Mouse (Mus musculus) gastrocnemius, postnatal 25 days (tissue): ENCODE data around the gene Gm10203. TPM values are rescaled to one million over a fixed set of nuclear protein-coding genes. Genes with fewer than 3 reads are reported as not detected.
"Not testable (repeated sequence)": the region's sequence is repeated elsewhere in the genome, so short reads cannot be mapped to it uniquely, and the experiment has no call there.

Experiments
- DNase-seq: peaks from one replicate; pipeline ENCODE4 v3.0.0; 2022
- long read RNA-seq, 2 experiments: library from polyadenylated mRNA; stranded (forward); transcript quantifications; one replicate each; pipeline ENCODE4 v2.0.0; 2021
- total RNA-seq, 2 experiments: library from RNA; stranded (reverse); gene quantifications; 1 replicate in 1 of 2; 2 replicates in 1 of 2; pipeline ENCODE4 v1.2.3; 2021

Gene Gm10203
- not detected for total RNA-seq
- long read RNA-seq, experiment 1: 0 reads
- long read RNA-seq, experiment 2: 0 reads

DNA sequence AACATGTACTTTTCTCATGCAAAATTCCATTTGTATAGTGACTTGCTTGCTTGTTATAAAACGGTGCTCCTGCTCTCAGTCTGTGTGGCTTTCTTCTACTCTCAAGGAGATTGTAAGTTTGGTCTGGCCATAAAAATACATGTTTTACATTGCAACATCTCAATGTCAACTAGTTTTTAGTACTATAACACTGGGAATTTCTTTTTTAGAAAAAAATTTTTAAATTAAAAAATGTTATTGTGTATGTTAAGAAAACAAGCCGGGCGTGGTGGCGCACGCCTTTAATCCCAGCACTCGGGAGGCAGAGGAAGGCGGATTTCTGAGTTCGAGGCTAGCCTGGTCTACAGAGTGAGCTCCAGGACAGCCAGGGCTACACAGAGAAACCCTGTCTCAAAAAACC is at the start of gene Gm10203:
Gene Gm10203, plus strand, starts transcription at position 301 of the 400 bp plus-strand sequence.
- DNase-seq: not testable (repeated sequence)

DNA sequence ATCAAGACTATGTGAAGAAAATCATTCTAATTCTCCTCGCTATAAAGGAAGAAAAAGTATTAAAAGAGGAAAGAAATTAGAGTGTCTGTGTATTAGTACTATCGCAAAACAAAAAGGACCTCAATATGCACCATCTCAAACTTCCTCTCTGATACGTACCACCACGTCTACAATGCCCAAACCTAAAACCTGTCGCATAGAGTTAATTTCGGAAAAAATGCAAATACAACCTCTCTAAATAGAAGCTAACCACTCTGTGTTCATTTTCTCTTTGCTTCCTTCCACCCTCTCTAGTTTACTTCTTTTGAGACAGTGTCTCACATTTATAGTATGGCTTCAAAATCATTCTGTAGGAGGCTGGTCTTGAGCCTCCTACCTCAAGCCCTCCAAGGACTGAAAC is 37.6 kb upstream of the Gm10203 start:
- no peak for DNase-seq

DNA sequence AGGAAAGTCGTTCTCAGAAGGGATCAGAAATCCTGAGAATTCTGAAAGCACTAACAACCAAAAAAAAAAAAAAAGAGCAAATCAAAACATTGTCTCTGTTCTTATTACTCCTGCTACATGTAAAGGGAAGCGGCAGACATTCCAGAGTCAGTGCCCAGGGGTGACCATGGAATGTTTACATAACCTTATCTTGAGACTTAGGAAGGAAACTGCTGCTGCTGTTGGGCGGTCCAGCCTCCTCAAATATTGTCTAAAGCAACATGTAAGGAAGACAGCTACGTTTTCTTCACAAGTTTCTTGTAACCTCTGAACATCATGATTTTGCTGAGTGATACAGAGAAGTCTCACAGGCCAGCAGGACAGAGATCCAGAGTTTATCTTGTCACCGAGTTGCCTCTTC is 36.5 kb upstream of the Gm10203 start:
- DNase-seq: no peak

DNA sequence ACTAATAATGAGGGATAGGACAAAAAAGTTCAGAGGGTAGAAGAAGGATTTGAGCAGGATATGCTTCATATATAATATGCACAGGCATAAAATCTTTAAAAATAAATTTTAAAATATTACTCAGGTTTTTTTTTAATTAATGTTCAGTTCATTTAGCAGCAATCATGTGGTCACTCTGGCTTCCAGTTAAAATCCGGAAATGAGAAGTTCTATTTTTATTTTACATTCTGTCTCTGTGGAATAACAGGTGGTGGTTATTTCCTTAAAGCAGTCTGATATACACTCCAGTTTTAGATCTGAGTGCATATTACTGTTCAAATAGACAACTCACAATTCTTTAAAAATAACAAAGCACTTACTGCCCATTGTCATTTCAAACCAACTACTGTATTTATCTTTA is 35.4 kb upstream of the Gm10203 start:
- DNase-seq: no peak

DNA sequence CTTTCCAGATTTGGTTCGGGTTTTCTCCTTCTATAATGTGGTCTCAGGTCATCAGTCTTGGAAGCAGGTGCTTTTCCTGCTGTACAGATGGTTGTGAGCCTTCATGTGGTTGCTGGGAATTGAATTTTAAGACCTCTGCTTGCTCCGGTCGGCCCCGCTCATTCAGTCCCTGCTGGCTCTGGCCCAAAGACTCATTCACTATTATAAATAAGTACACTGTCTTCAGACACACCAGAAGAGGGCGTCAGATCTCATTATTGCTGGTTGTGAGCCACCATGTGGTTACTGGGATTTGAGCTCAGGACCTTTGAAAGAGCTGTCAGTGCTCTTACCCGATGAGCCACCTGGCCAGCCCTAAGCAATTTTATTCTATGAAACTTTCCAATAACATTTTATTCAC is 34.6 kb upstream of the Gm10203 start:
- no peak for DNase-seq

DNA sequence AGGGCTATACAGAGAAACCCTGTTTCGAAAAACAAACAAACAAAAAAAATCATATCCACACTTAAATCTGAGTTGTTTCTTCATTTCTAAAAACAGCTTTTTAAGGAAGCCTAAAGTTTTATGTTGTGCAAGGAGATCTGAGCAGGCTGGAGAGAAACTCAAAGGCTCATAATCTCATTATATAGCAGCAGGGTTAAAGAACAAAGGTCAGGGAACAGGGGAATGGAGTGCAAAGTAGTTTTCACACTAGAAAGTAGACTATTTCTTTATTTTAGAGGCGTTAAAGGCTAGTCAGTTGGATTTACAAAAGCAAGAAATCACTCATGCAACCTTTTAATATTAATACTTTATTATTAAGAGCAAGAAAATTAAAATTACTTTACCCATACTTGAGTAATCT is 33.7 kb upstream of the Gm10203 start:
- no peak for DNase-seq

DNA sequence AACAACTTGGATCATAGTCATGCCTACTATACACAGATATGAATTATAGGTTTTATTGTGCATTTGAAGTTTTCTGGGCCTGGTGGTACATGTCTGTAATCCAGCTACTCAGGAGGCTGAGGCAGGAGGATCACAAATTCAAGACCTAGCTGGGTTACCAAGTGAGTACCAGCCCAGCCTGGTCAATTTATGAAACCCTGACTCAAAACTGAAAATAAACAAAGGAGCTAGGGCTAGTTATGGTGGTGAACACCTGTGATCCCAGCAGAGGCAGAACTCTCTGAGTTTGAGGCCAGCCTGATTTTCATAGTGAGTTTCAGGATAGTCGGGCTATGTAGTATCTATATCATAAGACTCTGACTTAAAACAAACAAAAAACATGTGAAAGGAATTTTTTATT is 32.7 kb upstream of the Gm10203 start:
- DNase-seq: no peak

DNA sequence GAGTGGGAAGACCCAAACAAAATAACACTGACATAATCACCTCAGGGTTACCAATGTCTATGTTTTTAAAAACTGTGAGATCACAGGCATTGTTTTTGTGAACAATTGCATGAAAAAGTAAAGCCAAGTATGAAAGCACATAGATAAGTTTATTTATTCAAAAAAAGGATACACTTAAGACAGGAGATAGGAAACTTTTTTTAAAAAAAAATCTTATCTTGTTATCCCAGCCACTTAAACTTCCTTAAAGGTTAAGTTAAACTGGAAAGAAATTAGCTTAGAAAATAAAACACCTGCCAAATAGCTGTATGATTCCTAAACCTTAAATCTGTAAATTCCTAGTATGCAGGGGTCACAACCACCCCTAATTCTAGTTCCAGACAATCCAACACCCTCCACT is 31.0 kb upstream of the Gm10203 start:
- no peak for DNase-seq

DNA sequence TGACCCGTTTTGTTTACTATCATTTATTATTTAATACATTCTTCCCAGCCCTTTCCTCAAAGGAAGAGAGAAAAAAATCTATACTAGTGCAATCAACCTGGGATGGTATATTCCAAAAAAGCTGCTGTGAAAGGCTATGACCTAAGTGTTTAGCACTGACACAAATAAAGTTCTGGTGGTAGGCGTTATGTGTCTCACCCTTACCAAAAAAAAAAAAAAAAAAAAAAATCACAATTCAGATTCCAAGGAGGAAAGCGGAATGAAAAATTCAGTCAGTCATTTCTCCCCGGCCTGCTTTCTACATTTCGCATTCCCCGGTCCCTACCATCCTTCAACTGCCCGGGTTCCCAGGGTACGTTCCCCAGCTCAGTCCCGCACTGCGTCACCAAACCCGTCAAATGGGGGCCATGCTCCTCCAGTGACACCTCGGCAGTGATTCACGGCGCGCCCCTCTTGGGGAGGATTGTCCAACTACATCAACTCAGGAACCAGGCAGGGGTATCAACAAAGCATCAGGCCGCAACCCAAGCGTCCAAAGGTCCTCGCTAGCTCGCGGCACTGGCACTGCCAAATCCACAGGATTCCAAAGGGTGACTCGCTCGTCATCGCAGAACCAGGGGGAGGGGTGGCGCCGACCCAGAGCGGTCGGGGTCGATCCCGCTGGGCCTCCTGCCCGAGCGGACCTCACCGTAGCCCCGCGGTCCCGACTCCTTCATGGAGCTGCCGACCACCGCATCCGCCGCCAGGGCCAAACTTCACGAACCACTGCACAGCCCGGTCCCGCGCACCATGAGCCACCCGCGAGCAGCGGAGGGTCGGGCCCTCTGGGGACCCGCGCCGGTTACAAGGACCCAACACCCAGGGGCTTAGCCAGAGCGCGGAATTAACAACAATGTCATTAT is 29.5 kb upstream of the Gm10203 start:
- peak; percentile 27 for DNase-seq

DNA sequence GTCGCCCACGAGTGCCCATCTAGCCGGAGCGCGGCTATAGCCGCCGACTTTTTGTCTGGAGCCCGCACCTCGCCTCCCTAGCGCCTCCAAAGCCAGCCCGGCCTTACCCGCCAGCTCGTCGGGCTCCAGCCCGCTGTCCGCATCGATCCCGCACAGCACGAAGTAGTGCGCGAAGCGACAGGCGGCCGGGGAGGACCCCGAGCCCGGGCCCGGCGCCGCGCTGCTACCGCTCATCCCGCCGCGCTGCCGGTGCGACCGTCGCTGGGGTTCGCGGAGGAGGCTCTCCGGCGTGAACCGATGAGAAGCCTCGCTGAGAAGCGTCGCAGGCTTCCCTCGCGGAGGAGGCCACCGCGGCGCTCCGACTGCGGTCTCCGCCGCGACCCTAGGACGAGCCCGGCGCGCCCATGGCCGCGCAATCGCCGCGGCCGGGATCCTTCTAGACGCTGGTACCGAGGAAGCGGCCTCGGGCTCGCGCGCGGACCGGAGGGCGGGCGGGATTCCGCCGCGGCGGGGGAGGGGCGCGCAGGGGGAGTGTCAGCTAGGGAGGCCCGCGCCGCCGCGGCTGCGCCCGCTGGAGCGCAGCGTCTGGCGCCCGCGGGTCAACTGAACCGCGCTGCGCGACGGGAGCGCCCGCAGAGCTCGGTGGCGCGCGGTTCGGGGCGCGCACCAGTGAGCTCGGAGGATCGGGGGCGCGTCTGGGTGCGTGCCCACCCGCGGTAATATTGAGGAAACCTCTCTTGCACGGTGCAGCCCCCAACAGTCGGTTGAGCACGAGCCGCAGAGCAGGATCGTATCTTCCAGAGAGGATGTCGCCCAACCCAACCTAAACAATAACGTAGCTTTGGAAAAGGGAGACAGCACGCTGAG is 28.7 kb upstream of the Gm10203 start, which contains the start of gene Dennd5b:
Gene Dennd5b, minus strand, starts transcription at position 605 of the 867 bp plus-strand sequence.
- peak; percentile 87 for DNase-seq

DNA sequence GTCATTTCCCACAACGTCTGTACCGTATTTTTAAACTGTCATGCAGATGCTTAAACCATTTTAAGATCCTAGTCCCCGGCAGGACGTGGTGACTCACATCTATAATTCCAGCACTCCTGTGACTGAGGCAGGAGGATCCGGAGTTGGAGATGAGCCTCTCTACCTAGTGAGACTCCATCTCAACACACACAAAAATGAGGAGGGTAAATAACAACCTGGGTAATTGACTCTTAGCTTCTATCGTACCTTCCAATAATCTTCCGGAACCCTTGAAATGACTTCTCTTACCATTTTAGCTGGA is 28.1 kb upstream of the Gm10203 start:
- no peak for DNase-seq

DNA sequence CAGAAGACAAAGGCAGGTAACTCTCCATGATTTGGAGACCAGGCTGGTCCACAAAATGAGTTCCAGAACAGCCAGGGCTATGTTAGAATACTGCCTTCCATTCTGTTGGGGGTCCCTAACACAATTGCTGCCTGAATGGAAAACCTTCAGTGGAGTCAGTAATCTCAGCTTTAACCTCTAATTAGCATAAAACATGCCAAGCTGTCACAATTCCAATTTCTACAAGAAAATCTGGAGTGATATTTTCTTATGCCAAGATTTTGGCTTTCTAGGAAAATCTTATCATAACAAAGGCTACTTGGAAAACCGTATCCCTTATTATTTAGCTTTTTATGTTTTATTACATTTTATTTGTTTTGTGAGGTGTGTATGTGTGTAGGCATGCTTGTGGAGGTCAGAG is 26.5 kb upstream of the Gm10203 start:
- DNase-seq: no peak

DNA sequence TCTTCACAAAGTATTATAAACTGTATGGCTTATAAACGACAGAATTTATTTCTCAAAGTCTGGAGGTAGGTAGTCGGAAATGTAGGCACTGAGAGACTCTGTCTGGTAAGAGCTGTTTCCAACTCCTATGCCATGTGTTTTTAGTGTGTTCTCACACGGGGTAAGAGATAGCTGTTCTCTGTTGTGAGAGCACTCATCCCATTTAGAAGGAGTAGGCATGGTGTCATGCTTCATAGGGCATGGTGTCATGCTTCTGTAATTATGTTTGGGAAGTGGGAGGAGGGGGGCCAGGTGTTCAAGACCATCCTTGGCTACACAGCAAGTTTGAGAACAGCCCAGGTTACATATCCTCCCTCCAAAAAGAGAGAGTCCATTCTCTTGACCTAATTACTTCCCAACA is 22.4 kb upstream of the Gm10203 start:
- no peak for DNase-seq

DNA sequence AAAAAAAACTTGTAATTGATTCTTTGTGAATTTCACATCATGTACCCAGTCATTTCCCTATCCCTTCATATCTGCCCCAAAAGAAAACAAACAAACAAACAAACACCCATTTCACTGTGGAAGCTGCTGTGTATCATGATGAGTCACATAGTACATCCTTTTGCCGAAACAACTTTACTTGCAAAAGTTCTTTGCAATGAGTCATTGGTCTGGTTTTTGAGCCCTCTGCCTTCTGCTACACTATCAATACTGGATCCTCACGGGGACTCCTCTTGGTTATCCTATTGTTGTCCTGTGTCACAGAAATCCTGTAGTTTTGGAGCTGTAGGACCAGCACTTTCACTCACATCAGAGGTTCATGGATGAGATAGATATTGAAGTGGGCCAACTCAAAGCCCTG is 21.1 kb upstream of the Gm10203 start:
- DNase-seq: no peak

DNA sequence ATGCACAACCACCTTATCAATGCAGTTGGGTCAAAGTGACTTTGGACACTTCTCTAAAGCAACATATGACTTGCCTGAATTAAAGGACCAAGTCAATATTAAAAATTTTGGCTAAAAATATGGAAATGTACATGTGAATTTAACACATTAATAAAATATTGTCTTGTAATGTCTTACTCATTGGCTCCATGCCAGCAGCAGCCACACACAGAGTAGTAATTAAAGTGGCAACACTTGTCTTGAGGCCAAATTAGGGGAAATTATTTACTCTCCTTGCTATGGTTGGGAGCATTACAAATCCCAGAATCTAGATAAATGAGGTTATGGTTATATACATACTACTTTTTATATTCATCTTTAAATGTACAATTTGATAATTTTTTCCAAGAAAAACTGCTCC is 13.0 kb upstream of the Gm10203 start:
- DNase-seq: no peak

DNA sequence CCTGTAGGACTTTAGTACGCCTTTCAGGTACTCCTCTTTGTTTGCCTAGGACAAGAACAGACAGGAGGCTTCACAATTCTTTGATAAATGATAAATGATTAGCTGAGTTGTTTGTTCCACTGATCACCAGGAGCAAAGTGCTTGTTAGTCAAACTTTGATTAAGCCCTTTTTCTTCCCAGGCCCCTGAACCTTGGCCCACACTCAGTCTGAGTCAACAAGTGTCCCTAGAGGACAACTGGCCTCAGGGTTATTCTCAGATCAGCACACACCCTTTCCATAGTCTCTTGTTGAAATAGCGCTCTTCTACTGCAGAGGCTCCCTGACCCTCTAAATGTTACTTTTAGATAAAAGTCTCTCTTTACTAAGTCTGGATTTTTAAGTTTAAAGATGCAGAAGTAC is 11.0 kb upstream of the Gm10203 start:
- peak; percentile 15 for DNase-seq

DNA sequence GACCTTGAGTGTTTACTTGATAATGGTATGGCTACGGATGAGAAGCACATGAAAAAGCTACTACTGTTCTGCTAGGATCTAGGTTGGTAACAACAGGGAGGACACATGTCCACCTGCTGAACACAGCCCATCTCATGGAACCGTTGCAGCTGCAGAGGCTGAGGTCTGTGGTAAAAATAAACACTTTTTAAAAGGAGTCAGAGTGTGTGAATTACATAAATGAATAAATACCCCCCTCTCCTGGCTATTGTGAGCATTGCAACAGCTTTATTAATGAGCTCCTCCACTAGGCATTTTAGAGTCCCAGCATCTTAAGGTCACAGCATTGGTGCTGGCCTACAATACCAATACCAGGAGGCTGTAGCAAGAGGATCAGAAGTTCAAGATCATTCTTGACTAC is 10.1 kb upstream of the Gm10203 start:
- no peak for DNase-seq

DNA sequence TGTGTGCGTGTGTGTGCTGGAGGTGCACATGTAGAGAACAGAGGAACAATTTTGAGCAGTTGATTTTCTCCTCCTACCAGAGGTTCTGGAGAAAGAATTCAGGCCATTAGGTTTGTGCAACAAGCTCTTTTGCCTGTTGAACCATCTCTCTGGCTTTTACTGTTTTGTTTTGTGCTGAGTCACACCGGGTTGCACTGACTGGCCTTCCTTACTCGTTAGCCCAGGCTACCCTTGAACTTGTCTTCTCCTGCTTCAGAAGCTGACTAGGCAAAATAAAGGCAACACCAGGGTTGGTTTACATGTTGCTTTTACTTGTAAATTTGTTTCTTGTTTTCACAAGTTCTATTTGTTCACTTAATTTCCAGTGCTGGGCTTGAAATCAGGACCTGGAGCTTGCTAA is 6.9 kb upstream of the Gm10203 start:
- no peak for DNase-seq

DNA sequence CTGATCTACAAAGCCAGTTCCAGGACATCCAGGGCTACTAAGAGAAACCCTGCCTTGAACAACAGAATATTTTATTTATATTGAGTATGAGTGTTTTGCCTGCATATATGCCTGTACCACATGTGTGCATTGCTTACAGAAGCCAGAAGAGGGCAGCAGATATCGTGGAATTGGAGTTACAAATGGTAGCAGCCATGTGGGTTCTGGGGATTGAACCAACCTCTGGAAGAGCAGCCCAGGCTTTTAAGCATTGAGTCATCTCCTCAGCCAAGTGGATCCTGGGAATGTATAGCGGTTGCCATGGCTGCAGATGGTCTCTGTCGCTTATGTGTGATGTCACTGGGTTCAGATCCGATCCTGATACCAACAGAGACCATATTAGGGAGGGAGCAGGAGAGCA is 3.3 kb upstream of the Gm10203 start:
- DNase-seq: no peak

DNA sequence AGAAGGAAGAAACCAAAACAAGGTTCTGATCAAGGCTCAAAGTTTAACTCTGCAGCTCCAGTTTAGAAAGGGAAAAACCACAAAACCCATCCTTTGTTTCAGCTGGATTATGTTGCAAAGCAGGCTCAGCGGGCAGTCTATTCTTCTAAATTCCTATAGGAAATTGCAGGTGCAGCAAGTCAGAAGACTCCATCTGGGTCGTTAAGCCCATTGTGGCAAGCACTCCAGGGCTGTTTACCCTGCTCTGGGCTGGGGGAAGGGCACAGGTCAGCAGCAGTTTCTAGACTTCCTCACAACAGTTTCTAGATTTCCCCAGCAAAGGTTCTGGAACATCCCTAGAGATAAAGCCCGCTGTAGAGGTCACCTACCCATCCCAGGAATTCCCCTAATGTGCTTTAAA is 1.1 kb downstream of the Gm10203 start:
- no peak for DNase-seq

DNA sequence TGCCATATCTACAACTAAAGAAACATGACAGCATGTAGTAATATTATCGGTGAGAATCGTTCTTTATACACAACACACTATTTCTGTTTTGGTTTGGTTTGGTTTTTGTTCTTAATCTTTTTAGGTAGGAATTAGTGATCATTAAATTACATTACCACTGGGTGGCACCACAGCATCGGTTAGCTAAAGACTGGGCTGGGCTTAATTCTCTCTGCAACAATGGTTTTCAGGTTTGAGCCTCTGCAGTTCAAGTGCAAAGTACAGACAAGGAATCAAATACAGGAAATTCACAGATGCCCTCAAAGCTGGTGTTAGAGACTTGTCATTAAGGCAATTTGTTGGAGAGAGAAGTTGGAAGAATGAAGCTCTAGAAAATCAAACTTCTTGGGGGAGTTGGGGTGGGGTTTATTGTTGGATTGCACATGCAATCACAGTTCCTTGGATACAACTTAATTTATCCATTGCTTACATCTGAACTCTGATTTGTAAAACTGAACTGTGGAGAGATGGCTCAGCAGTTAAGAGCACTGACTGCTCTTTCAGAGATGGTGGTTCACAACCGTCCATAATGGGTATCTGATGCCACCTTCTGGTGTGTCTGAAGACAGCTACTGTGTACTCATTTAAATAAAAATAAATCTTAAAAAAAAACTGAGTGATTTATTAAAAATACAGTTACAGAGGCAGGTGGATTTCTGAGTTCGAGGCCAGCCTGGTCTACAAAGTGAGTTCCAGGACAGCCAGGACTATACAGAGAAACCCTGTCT is 2.5 kb downstream of the Gm10203 start:
- no peak for DNase-seq

DNA sequence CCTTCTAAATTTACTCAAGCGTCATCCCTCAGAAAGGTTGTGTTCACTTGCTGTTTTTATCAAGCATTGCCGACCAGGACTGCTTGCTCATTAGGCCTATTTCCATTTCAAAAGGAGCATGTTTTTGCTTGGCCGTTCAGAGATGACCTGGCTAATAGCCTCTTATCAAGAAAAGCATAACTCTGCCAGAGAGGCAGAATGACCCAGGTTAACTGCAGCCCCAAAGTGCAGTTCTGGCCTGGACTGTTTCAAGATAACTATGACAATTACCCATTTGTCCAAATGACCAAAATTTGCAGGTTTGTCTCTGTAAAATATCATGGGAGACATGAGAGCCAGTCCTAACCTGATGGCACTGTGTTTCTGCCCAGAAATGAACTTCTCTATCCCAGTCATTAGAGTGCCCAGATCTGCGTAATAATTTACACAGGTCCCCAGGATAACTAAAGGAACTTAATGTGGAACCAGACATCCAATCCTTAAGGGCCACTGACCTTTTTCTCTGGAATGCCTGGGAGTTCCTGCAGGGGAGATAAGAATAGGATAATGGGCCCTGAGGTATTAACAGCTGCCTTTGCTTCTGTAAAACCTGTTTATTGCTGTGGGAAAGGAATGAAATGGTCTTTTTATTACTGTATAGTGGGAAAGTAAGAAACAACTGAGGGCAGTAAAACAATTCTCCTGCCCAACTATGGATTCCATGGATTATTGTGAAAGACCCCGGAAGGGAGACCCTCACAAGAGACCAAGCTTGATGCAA is 4.6 kb downstream of the Gm10203 start:
- DNase-seq: no peak
